Mouse (Mus musculus) liver, embryonic 11.5 days (tissue): ENCODE measurements around the gene Gm7714. TPM values are rescaled to one million over a fixed set of nuclear protein-coding genes. Genes with fewer than 3 reads are reported as not detected.
"Not testable (repeated sequence)": the region's sequence is repeated elsewhere in the genome, so short reads cannot be mapped to it uniquely, and the experiment has no call there.

ENCODE experiments used
- ATAC-seq: fragments of 200-750 bp; cut with Nextera tagmentation; replicated peaks from 2 replicates; pipeline ENCODE4 v1.8.0; 2017; ENCODE audit warnings: moderate number of reproducible peaks, mild to moderate bottlenecking, moderate TSS enrichment, moderate library complexity; ENCODE audit not compliant: low FRiP score
- DNase-seq: peaks from one replicate; pipeline ENCODE4 v3.0.0-alpha.2; 2017; ENCODE audit warnings: low spot score
- H3K27ac ChIP-seq: fragments of 300-500 bp; sonication (generic); 2 replicates; pipeline ENCODE4 v1.5.1; 2014; ENCODE audit warnings: mild to moderate bottlenecking, low read depth, low read length, control low read depth
- H3K27me3 ChIP-seq: fragments of 300-500 bp; sonication (generic); replicated peaks from 2 replicates; pipeline ENCODE4 v1.6.1; 2014; ENCODE audit warnings: low read length, mixed read lengths; ENCODE audit not compliant: control insufficient read depth, insufficient read depth
- H3K36me3 ChIP-seq: fragments of 300-500 bp; sonication (generic); 2 replicates; pipeline ENCODE4 v1.6.1; 2014; ENCODE audit warnings: mild to moderate bottlenecking, low read length, moderate library complexity, mixed read lengths; ENCODE audit not compliant: control insufficient read depth, insufficient read depth
- H3K4me1 ChIP-seq: fragments of 300-500 bp; sonication (generic); replicated peaks from 2 replicates; pipeline ENCODE4 v1.6.1; 2014; ENCODE audit warnings: low read length, mixed read lengths; ENCODE audit not compliant: control insufficient read depth, insufficient read depth
- H3K4me2 ChIP-seq: fragments of 300-500 bp; sonication (generic); 2 replicates; pipeline ENCODE4 v1.6.1; 2014; ENCODE audit warnings: mild to moderate bottlenecking, control low read depth, moderate library complexity
- H3K4me3 ChIP-seq: fragments of 300-500 bp; sonication (generic); 2 replicates; pipeline ENCODE4 v1.5.1; 2014; ENCODE audit warnings: low read depth, low read length, control low read depth
- H3K9ac ChIP-seq: fragments of 300-500 bp; sonication (generic); 2 replicates; pipeline ENCODE4 v1.6.1; 2014; ENCODE audit warnings: low read depth, low read length, control low read depth
- H3K9me3 ChIP-seq: fragments of 300-500 bp; sonication (generic); 2 replicates; pipeline ENCODE4 v1.6.1; 2016; ENCODE audit warnings: low read length, inconsistent platforms, mixed read lengths; ENCODE audit not compliant: control insufficient read depth
- WGBS: fragments of 180-500 bp; shearing (Covaris S2); extraction: QIAGEN DNeasy Blood & Tissue Kit; methylation state at CpG from one replicate; pipeline ENCODE4 v1.1.7; 2014; 5-methylcytosine and 5-hydroxymethylcytosine counted together
- polyA plus RNA-seq: library from polyadenylated mRNA; unstranded; fragments of >200 nt; fragmentation: Nextera tagmentation; extraction: Ambion mirVana; gene quantifications from 2 replicates; pipeline ENCODE4 v1.2.1, GENCODE M21; 2014

Gene Gm7714
- not detected in 2 replicates for polyA plus RNA-seq

GRCm38 (mm10) chr5:88268619-88269018 lies at the start of gene Gm7714:
Gm7714 (plus strand) TSS chr5:88268919.
- H3K27me3 ChIP-seq = no peaks in the 10 kb centered on the region
- H3K9ac ChIP-seq = no peak within 1 kb of the TSS
- H3K36me3 ChIP-seq = no peaks in the 10 kb centered on the region
- DNase-seq (no peak), ATAC-seq (no peak)
- H3K4me2 ChIP-seq = no peak within 1 kb of the TSS
- H3K4me3 ChIP-seq = no peak within 1 kb of the TSS
- no peak within 1 kb of the TSS for H3K27ac ChIP-seq
- H3K9me3 ChIP-seq = no peaks in the 10 kb centered on the region
- H3K4me1 ChIP-seq = no peaks in the 10 kb centered on the region
- WGBS = 76% methylated on average over 1 of the region's 1 CpGs

- ATAC-seq (no peak), DNase-seq (no peak)
- WGBS = 83% methylated on average over 1 of the region's 1 CpGs
- H3K4me3 ChIP-seq = no peak overlapping the region
- H3K9me3 ChIP-seq = no peaks in the 10 kb centered on the region
- H3K36me3 ChIP-seq = no peaks in the 10 kb centered on the region
- H3K9ac ChIP-seq = no peak overlapping the region
- H3K4me1 ChIP-seq = no peaks in the 10 kb centered on the region
- H3K4me2 ChIP-seq = no peak overlapping the region
- H3K27me3 ChIP-seq = no peaks in the 10 kb centered on the region
- H3K27ac ChIP-seq = no peak overlapping the region
Observed at GRCm38 (mm10) chr5:88256475-88256874, 12.2 kb upstream of the Gm7714 start.

GRCm38 (mm10) chr5:88311307-88311706 lies 42.6 kb downstream of the Gm7714 start:
- not testable (repeated sequence) for H3K4me2 ChIP-seq, H3K27ac ChIP-seq, H3K36me3 ChIP-seq, DNase-seq, H3K4me1 ChIP-seq, H3K4me3 ChIP-seq, H3K9ac ChIP-seq, H3K9me3 ChIP-seq, H3K27me3 ChIP-seq, ATAC-seq
- 70% methylated on average over 3 of the region's 3 CpGs for WGBS

- DNase-seq (no peak), ATAC-seq (no peak)
- Histone ChIP-seq H3K9ac (no peak within 1 kb of the TSS), H3K9me3 (no peaks in the 10 kb centered on the region), H3K36me3 (no peaks in the 10 kb centered on the region), H3K4me1 (no peaks in the 10 kb centered on the region), H3K27me3 (no peaks in the 10 kb centered on the region), H3K27ac (no peak within 1 kb of the TSS), H3K4me2 (no peak within 1 kb of the TSS), H3K4me3 (no peak within 1 kb of the TSS)
- WGBS = 90% methylated on average over 1 of the region's 1 CpGs
Observed at GRCm38 (mm10) chr5:88317012-88317411, 48.3 kb downstream of the Gm7714 start, which contains the start of gene Prol1. Prol1 (plus strand) TSS chr5:88317312.

Other genes with a start within 250 kb of the Gm7714 start
- gene Smr2, start 182.4 kb upstream of the Gm7714 start, polyA plus RNA-seq = not detected in 2 replicates
- not detected in 2 replicates for gene Gm11116, start 157.4 kb upstream of the Gm7714 start, polyA plus RNA-seq
- gene Gm11115, start 114.8 kb upstream of the Gm7714 start, polyA plus RNA-seq = not detected in 2 replicates
- not detected in 2 replicates for gene Prol1, start 48.4 kb downstream of the Gm7714 start, polyA plus RNA-seq
- not detected in 2 replicates for gene Amtn, start 107.2 kb downstream of the Gm7714 start, polyA plus RNA-seq
- gene Ambn, start 187.1 kb downstream of the Gm7714 start, polyA plus RNA-seq = not detected in 2 replicates
- not detected in 2 replicates for gene Enam, start 219.1 kb downstream of the Gm7714 start, polyA plus RNA-seq